Mouse (Mus musculus): ENCODE measurements around the gene Mapk8ip2. TPM values are rescaled to one million over a fixed set of nuclear protein-coding genes. Genes with fewer than 3 reads are reported as not detected.
A peak's percentile ranks its signal among the peaks of the same experiment; 100 is the strongest.

The Mapk8ip2 gene
- total and polyA plus RNA-seq, 3 experiments, result 0.04 TPM; not detected in 2

DNA sequence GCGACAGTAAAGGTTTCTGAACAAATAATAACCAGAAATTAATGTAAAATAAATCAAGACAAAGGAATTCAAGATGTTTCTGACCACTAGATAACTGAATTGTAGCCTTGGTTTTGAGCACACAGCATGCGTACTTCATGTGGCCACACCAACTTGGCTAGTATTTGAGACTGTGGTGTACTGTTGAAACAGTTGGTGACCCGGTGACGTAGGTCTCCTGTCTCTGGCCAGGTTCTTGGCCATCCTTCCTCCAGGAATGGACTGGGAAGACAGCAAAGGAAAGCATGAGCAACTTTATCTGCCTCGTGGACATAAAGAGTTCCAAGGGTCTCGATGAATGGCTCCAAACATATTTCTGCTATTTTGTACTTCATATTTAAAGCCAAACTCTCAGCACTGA is 21.9 kb upstream of the Mapk8ip2 start:
- in situ Hi-C loops (cut with MboI; ENCODE audit: low pct_ligation_motif_present, low pct_unique_long_range_greater_than_20kb, low sequenced_read_pairs), result no loop called here

DNA sequence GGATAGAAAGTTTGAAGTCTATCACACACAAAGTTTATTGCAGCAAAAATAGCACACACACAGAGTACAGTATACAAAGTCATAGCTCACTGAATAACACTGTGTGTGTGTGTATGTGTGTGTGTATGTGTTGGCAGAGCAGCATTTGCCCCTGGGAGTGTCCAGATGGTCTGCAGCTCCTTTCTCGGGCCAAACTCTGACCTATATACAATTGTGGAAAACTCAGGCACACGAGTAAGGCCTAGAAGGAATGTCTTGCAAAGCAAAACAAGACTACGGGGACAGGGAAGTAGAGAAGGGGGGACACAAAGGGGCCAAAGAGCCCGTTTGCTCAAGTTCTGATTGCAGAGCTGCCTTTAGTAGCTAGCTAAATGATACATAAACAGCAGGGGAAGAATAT is 20.8 kb upstream of the Mapk8ip2 start:
- no peak for DNase-seq (ENCODE audit: extremely low read depth)
- Histone ChIP-seq H3K27ac (ENCODE audit: insufficient read depth, low read depth) (no peak overlapping the region), H3K4me3 (replicated peaks in 1 of 3; ENCODE audit: low read depth in 2 of 3, low read length in 2 of 3, poor library complexity in 1 of 3) (no peak overlapping the region), H3K27me3 (replicated peaks) (no peaks in the 10 kb centered on the region), H3K9ac (ENCODE audit: insufficient read depth, low read depth) (no peak overlapping the region), H3K4me2 (ENCODE audit: insufficient read depth, low read depth, poor library complexity, severe bottlenecking) (no peak overlapping the region), H3K4me1 (ENCODE audit: control insufficient read depth in 1 of 2, insufficient read depth in 2 of 2) (peaks cover 0 to 14% of the 10 kb centered on the region in 2 experiments; a peak in 2 of 4 replicates), H3K79me2 (replicated peaks; ENCODE audit: control insufficient read depth, extremely low read depth, insufficient read depth, poor library complexity, severe bottlenecking) (peaks cover 12% of the 10 kb centered on the region), H3K36me3 (replicated peaks in 1 of 2; ENCODE audit: control insufficient read depth in 1 of 2, insufficient read depth in 1 of 2, low read length in 1 of 2) (peaks cover 3 to 4% of the 10 kb centered on the region in 2 experiments), H3K9me3 (replicated peaks; ENCODE audit: low read length) (no peaks in the 10 kb centered on the region)
- TF ChIP-seq BHLHE40 (IDR thresholded peaks at IDR 0.05; ENCODE audit: low read depth, low read length) (no peak), JUN (IDR thresholded peaks at IDR 0.05; ENCODE audit: insufficient read depth, low read depth, low read length) (no peak), USF2 (conservative IDR thresholded peaks at IDR 0.05; ENCODE audit: low read depth, low read length) (no peak), TCF12 (IDR thresholded peaks at IDR 0.05; ENCODE audit: low read depth, low read length) (no peak), MAFK (IDR thresholded peaks at IDR 0.05; ENCODE audit: insufficient replicate concordance, low read length) (no peak), HCFC1 (IDR thresholded peaks at IDR 0.05; ENCODE audit: low read depth, low read length) (no peak), USF1 (IDR thresholded peaks at IDR 0.05; ENCODE audit: low read depth, low read length) (no peak), POLR2A (IDR thresholded peaks at IDR 0.05; ENCODE audit: low read depth, low read length) (no peak), POLR2AphosphoS2 (IDR thresholded peaks at IDR 0.05; ENCODE audit: low read depth, low read length) (no peak), KAT2A (IDR thresholded peaks at IDR 0.05; ENCODE audit: insufficient replicate concordance, low read length) (no peak), MAX (IDR thresholded peaks at IDR 0.05; ENCODE audit: low read length) (no peak), ELF1 (IDR thresholded peaks at IDR 0.05; ENCODE audit: low read depth, low read length) (no peak), ZKSCAN1 (IDR thresholded peaks at IDR 0.05; ENCODE audit: borderline replicate concordance, low read depth, low read length) (no peak), MEF2A (IDR thresholded peaks at IDR 0.05; ENCODE audit: borderline replicate concordance, low read depth, low read length) (no peak), MYC (IDR thresholded peaks at IDR 0.05; ENCODE audit: low read depth, low read length) (no peak), ETS1 (conservative IDR thresholded peaks at IDR 0.05; ENCODE audit: low read depth, low read length) (no peak), SIN3A (IDR thresholded peaks at IDR 0.05; ENCODE audit: low read length) (no peak), GABPA (IDR thresholded peaks at IDR 0.05; ENCODE audit: insufficient replicate concordance, low read depth, low read length) (no peak)
- dilution Hi-C loops (cut with MboI; ENCODE audit: extremely low pct_ligation_motif_present, extremely low pct_unique_long_range_greater_than_20kb, low sequenced_read_pairs) (no loop called here), in situ Hi-C loops (cut with MboI; ENCODE audit: low pct_ligation_motif_present, low pct_unique_long_range_greater_than_20kb, low sequenced_read_pairs) (no loop called here)

More for the DNA sequence above, 21.9 kb upstream of the Mapk8ip2 start:
- H3K4me3 ChIP-seq (replicated peaks in 1 of 3; ENCODE audit: low read depth in 2 of 3, low read length in 2 of 3, poor library complexity in 1 of 3), result no peak overlapping the region
- H3K4me2 ChIP-seq (ENCODE audit: insufficient read depth, low read depth, poor library complexity, severe bottlenecking), result 0 out of 2 replicates have a peak overlapping the region, but pooled peaks have one; percentile 59
- no peak overlapping the region for H3K9ac ChIP-seq (ENCODE audit: insufficient read depth, low read depth)
- dilution Hi-C loops (cut with MboI; ENCODE audit: extremely low pct_ligation_motif_present, extremely low pct_unique_long_range_greater_than_20kb, low sequenced_read_pairs), result no loop called here
- no peaks in the 10 kb centered on the region for H3K9me3 ChIP-seq (replicated peaks; ENCODE audit: low read length)
- H3K4me1 ChIP-seq (ENCODE audit: control insufficient read depth in 1 of 2, insufficient read depth in 2 of 2), result peaks cover 0 to 14% of the 10 kb centered on the region in 2 experiments; a peak in 2 of 4 replicates
- no peak overlapping the region for H3K27ac ChIP-seq (ENCODE audit: insufficient read depth, low read depth)
- H3K79me2 ChIP-seq (replicated peaks; ENCODE audit: control insufficient read depth, extremely low read depth, insufficient read depth, poor library complexity, severe bottlenecking), result peaks cover 12% of the 10 kb centered on the region
- no peak for DNase-seq (ENCODE audit: extremely low read depth)
- TF ChIP-seq EP300 (IDR thresholded peaks at IDR 0.05; ENCODE audit: low read length) (no peak), IRF4 (IDR thresholded peaks at IDR 0.05; ENCODE audit: low read depth, low read length) (no peak)
- H3K36me3 ChIP-seq (replicated peaks in 1 of 2; ENCODE audit: control insufficient read depth in 1 of 2, insufficient read depth in 1 of 2, low read length in 1 of 2), result peaks cover 8 to 15% of the 10 kb centered on the region in 2 experiments
- H3K27me3 ChIP-seq (replicated peaks), result no peaks in the 10 kb centered on the region
